In the genomic region with DNA sequence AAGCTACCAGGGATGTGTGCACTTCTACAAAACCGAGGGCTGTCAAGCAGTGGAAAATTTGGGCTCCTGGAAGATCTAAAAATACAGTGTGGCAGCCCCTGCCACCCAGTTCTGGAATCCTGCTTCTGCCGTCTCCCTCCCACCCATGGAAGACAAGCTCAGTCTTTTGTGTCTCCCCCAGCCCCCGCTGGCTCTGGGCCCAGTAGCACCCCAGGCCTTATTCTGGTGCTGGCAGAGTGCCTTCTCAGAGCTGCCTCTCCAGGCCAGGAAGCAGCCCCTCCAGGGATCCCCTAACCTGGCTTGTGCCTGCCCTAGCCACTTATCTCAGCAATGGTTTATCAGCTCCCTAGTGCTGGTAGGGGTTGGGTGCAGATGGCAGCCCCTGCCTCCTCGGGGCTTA, we compare ENCODE assay signal across 8 mouse cellular contexts. TPM values are rescaled to one million over a fixed set of nuclear protein-coding genes. Genes with fewer than 3 reads are reported as not detected.
DNase-seq lines count a peak whose midpoint lies in the region; ATAC-seq and TF ChIP-seq lines count a peak whose summit lies in the region.

No protein-coding gene starts in this region.

- H3K4me1 ChIP-seq in heart, embryonic 10.5 days, result peaks cover 93% of the 10 kb centered on the region
- peaks cover 68% of the 10 kb centered on the region for H3K4me1 ChIP-seq in embryonic facial prominence, embryonic 15.5 days
- peaks cover 57% of the 10 kb centered on the region for H3K4me1 ChIP-seq in limb, embryonic 13.5 days

- H3K79me2 ChIP-seq in C2C12 (ENCODE audit: control insufficient read depth, insufficient read depth), result peaks cover 99% of the 10 kb centered on the region

- no peaks in the 10 kb centered on the region for H3K9me3 ChIP-seq in heart, embryonic 10.5 days
- no peaks in the 10 kb centered on the region for H3K9me3 ChIP-seq in embryonic facial prominence, embryonic 15.5 days (replicated peaks)
- H3K9me3 ChIP-seq in limb, embryonic 13.5 days, result no peaks in the 10 kb centered on the region

- 24% methylated on average over 4 of the region's 4 CpGs for WGBS in heart, embryonic 10.5 days
- 37% methylated on average over 4 of the region's 4 CpGs for WGBS in embryonic facial prominence, embryonic 15.5 days
- 49% methylated on average over 4 of the region's 4 CpGs for WGBS in limb, embryonic 13.5 days

- TF ChIP-seq CTCF in C2C12 (IDR thresholded peaks at IDR 0.05; ENCODE audit: control insufficient read depth, insufficient read depth, insufficient read length), result no peak

- H3K4me2 ChIP-seq in embryonic facial prominence, embryonic 15.5 days (replicated peaks), result no peak overlapping the region
- peak overlapping the region; percentile 4; the same call in 1 of the 2 replicates for H3K4me2 ChIP-seq in limb, embryonic 13.5 days (replicated peaks)

- peaks cover 4% of the 10 kb centered on the region for H3K36me3 ChIP-seq in heart, embryonic 10.5 days
- peaks cover 67% of the 10 kb centered on the region for H3K36me3 ChIP-seq in C2C12 (ENCODE audit: control insufficient read depth, insufficient read depth)
- no peaks in the 10 kb centered on the region for H3K36me3 ChIP-seq in embryonic facial prominence, embryonic 15.5 days
- H3K36me3 ChIP-seq in limb, embryonic 13.5 days, result 0 out of 2 replicates have a peak, but pooled peaks cover under 1% of the 10 kb centered on the region

- H3K4me3 ChIP-seq in heart, embryonic 10.5 days, result no peak overlapping the region
- H3K4me3 ChIP-seq in C2C12 (ENCODE audit: insufficient read depth, poor library complexity, severe bottlenecking), result no peak overlapping the region
- H3K4me3 ChIP-seq in embryonic facial prominence, embryonic 15.5 days (replicated peaks), result no peak overlapping the region
- no peak overlapping the region for H3K4me3 ChIP-seq in limb, embryonic 13.5 days

- peaks cover 83% of the 10 kb centered on the region for H3K79me3 ChIP-seq in C2C12 (ENCODE audit: low read depth)

- H3K27ac ChIP-seq in heart, embryonic 10.5 days, result peak overlapping the region; percentile 76
- peak overlapping the region; percentile 84 for H3K27ac ChIP-seq in embryonic facial prominence, embryonic 15.5 days (replicated peaks)
- peak overlapping the region; percentile 58; the same call in 1 of the 2 replicates for H3K27ac ChIP-seq in limb, embryonic 13.5 days

- no peak for DNase-seq in heart, embryonic 10.5 days (ENCODE audit: low spot score)
- DNase-seq in heart, postnatal 4 days, result no peak
- no peak for DNase-seq in urinary bladder, postnatal 36 days (ENCODE audit: low spot score in 2 of 2)
- no peak for DNase-seq in adrenal gland, postnatal 14 days

- H3ac ChIP-seq in C2C12 (ENCODE audit: control insufficient read depth, insufficient read length, low read depth), result peak overlapping the region; percentile 45

- no peak for ATAC-seq in embryonic facial prominence, embryonic 15.5 days (ENCODE audit: insufficient number of reproducible peaks, low FRiP score, low TSS enrichment, low read depth)
- no peak for ATAC-seq in limb, embryonic 13.5 days (ENCODE audit: low FRiP score, low read depth)
- ATAC-seq in megakaryocyte-erythroid progenitor cell, adult 5-6 weeks (replicated peaks; ENCODE audit: low FRiP score, low TSS enrichment, poor library complexity, severe bottlenecking), result no peak; the same call in 1 of the 2 replicates

- peaks cover 28% of the 10 kb centered on the region for H3K27me3 ChIP-seq in heart, embryonic 10.5 days (ENCODE audit: insufficient read depth, poor library complexity, severe bottlenecking)
- no peaks in the 10 kb centered on the region for H3K27me3 ChIP-seq in C2C12 (ENCODE audit: control insufficient read depth, insufficient read depth, insufficient read length)
- no peaks in the 10 kb centered on the region for H3K27me3 ChIP-seq in embryonic facial prominence, embryonic 15.5 days
- H3K27me3 ChIP-seq in limb, embryonic 13.5 days, result peaks cover 3% of the 10 kb centered on the region; the same call in 1 of the 2 replicates

- H3K9ac ChIP-seq in embryonic facial prominence, embryonic 15.5 days, result no peak overlapping the region
- H3K9ac ChIP-seq in limb, embryonic 13.5 days, result peak overlapping the region; percentile 39; the same call in 1 of the 2 replicates

TF ChIP-seq in C2C12, 6 proteins besides CTCF, POLR2A, EP300 and RAD21:
- TF ChIP-seq FOSL1 (IDR thresholded peaks at IDR 0.05; ENCODE audit: insufficient read depth, low read length, poor library complexity, severe bottlenecking) (no peak), MYOD1 (IDR thresholded peaks at IDR 0.05; ENCODE audit: control insufficient read depth, insufficient read length, low read depth) (no peak), MAX (IDR thresholded peaks at IDR 0.05) (no peak), USF1 (IDR thresholded peaks at IDR 0.05; ENCODE audit: low read depth) (no peak), CEBPB (IDR thresholded peaks at IDR 0.05; ENCODE audit: low read depth) (no peak), MYOG (IDR thresholded peaks at IDR 0.05; ENCODE audit: control insufficient read depth, extremely low read depth, insufficient read length) (no peak)

RNA-seq across cellular contexts. Expression of a gene that starts 6.4 kb away (rescaled TPM):
- polyA plus RNA-seq in heart, embryonic 10.5 days (2016; fragmentation: Nextera tagmentation; extraction: Ambion mirVana), result 3.5 and 5.6 TPM in 2 replicates
- 10 to 100 TPM; 18.6 to 19.7 TPM for total RNA-seq in heart, postnatal 4 days (2021)
- 118 TPM for polyA plus RNA-seq in C2C12 (2012; fragmentation: generic; extraction: Trizol)
- 5.8 and 6.7 TPM in 2 replicates for polyA plus RNA-seq in embryonic facial prominence, embryonic 15.5 days (2015; fragmentation: Nextera tagmentation; extraction: Ambion mirVana)
- polyA plus RNA-seq in limb, embryonic 13.5 days (2015; fragmentation: Nextera tagmentation; extraction: Ambion mirVana), result 4.2 and 5.5 TPM in 2 replicates
- total RNA-seq in megakaryocyte-erythroid progenitor cell, adult 5-6 weeks (2014; fragmentation: Nextera tagmentation), result 10.8 and 11.3 TPM in 2 replicates
- 2.4 and 4.6 TPM in 2 replicates for total RNA-seq in megakaryocyte-erythroid progenitor cell, adult 5-6 weeks (2017)
- 25.3 and 33.2 TPM in 2 replicates for total RNA-seq in adrenal gland, postnatal 14 days (2021)

RNA-seq across cellular contexts. Expression of a gene that starts 24.9 kb away (rescaled TPM):
- 57.2 and 99.3 TPM in 2 replicates for polyA plus RNA-seq in heart, embryonic 10.5 days (2016; fragmentation: Nextera tagmentation; extraction: Ambion mirVana)
- 100 to 1,000 TPM; 135 to 137 TPM for total RNA-seq in heart, postnatal 4 days (2021)
- 10.1 TPM for polyA plus RNA-seq in C2C12 (2012; fragmentation: generic; extraction: Trizol)
- polyA plus RNA-seq in embryonic facial prominence, embryonic 15.5 days (2015; fragmentation: Nextera tagmentation; extraction: Ambion mirVana), result 12.4 and 17.5 TPM in 2 replicates
- 12.8 and 14.7 TPM in 2 replicates for polyA plus RNA-seq in limb, embryonic 13.5 days (2015; fragmentation: Nextera tagmentation; extraction: Ambion mirVana)
- total RNA-seq in megakaryocyte-erythroid progenitor cell, adult 5-6 weeks (2014; fragmentation: Nextera tagmentation), result 3.7 and 6.2 TPM in 2 replicates
- total RNA-seq in megakaryocyte-erythroid progenitor cell, adult 5-6 weeks (2017), result 5.0 and 5.8 TPM in 2 replicates
- total RNA-seq in adrenal gland, postnatal 14 days (2021), result 34.1 and 37.6 TPM in 2 replicates

RNA-seq across cellular contexts. Expression of a gene that starts 49.5 kb away (rescaled TPM):
- 175 and 207 TPM in 2 replicates for polyA plus RNA-seq in heart, embryonic 10.5 days (2016; fragmentation: Nextera tagmentation; extraction: Ambion mirVana)
- total RNA-seq in heart, postnatal 4 days (2021), result 10 to 100 TPM; 39.9 to 43.2 TPM
- polyA plus RNA-seq in C2C12 (2012; fragmentation: generic; extraction: Trizol), result 164 TPM
- polyA plus RNA-seq in embryonic facial prominence, embryonic 15.5 days (2015; fragmentation: Nextera tagmentation; extraction: Ambion mirVana), result 196 and 219 TPM in 2 replicates
- 246 and 251 TPM in 2 replicates for polyA plus RNA-seq in limb, embryonic 13.5 days (2015; fragmentation: Nextera tagmentation; extraction: Ambion mirVana)
- 168 and 170 TPM in 2 replicates for total RNA-seq in megakaryocyte-erythroid progenitor cell, adult 5-6 weeks (2014; fragmentation: Nextera tagmentation)
- 169 and 202 TPM in 2 replicates for total RNA-seq in megakaryocyte-erythroid progenitor cell, adult 5-6 weeks (2017)
- 48.4 and 54.1 TPM in 2 replicates for total RNA-seq in adrenal gland, postnatal 14 days (2021)

Comparison
In these comparisons a context has a peak if more than half of its experiments do, and no peak if none do; other contexts are left out.
1. RNA of a gene that starts 6.4 kb away (polyA plus RNA-seq): 118 TPM in C2C12 (single experiment); 5.8 to 6.7 TPM in embryonic facial prominence, embryonic 15.5 days, 3.5 to 5.6 TPM in heart, embryonic 10.5 days and 4.2 to 5.5 TPM in limb, embryonic 13.5 days; every median in the first group is over 10 times any median in the second.
2. Peak in every context shown above with its lines, with median percentiles within 50 percentile points of each other: H3K27ac ChIP-seq.